Mouse (Mus musculus) gastrocnemius, adult 2 months (tissue): Measurements from ENCODE around the gene Mvd. TPM values are rescaled to one million over a fixed set of nuclear protein-coding genes. Genes with fewer than 3 reads are reported as not detected.

Source experiments
- DNase-seq: peaks from one replicate; pipeline ENCODE4 v3.0.0; 2022
- H3K27ac ChIP-seq: fragments of 200-600 bp; 2 replicates; pipeline ENCODE4 v1.8.1; 2022; ENCODE audit warnings: mild to moderate bottlenecking
- H3K4me3 ChIP-seq: fragments of 200-600 bp; 2 replicates; pipeline ENCODE4 v1.8.1; 2022; ENCODE audit warnings: mild to moderate bottlenecking, moderate library complexity
- CTCF ChIP-seq: fragments of 200-600 bp; IDR thresholded peaks from 2 replicates; pipeline ENCODE4 v1.8.1; 2022; ENCODE audit warnings: antibody characterized with exemption, mild to moderate bottlenecking, moderate library complexity
- intact Hi-C: fragments of 180-260 bp; cut with DNase I; formaldehyde crosslinking; loops from one replicate; pipeline ENCODE4 v1.15.1; 2025
- total RNA-seq, 2 experiments: library from RNA; stranded (reverse); gene quantifications; 2 replicates each; pipeline ENCODE4 v1.2.3; 2021

Gene Mvd
- total RNA-seq, 2 experiments from 2014 or later, result 5.1 to 6.4 TPM

DNA sequence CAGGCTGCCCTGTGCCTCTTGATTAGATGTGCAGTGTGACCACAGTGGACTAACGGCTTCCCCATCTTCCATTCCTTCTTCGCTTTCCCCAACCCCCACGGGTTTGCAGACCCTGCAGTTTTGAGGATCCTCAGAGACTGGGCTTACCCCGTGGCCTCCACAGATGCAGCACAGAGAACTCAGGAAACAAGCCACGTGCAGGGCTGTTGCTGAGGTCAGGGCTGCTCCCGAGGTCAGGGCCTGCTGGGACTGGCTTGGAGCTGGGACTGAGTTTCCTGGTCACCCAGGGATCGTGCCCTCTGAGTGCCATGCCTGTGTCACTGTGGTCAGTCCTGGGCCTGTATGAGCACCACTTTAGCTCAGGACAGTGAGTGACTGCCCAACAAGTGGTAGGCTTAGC lies 21.8 kb upstream of the Mvd start:
- Histone ChIP-seq H3K4me3 (no peak overlapping the region), H3K27ac (no peak overlapping the region)
- intact Hi-C loops, result no loop called here
- DNase-seq, result no peak
- no peak for TF ChIP-seq CTCF

DNA sequence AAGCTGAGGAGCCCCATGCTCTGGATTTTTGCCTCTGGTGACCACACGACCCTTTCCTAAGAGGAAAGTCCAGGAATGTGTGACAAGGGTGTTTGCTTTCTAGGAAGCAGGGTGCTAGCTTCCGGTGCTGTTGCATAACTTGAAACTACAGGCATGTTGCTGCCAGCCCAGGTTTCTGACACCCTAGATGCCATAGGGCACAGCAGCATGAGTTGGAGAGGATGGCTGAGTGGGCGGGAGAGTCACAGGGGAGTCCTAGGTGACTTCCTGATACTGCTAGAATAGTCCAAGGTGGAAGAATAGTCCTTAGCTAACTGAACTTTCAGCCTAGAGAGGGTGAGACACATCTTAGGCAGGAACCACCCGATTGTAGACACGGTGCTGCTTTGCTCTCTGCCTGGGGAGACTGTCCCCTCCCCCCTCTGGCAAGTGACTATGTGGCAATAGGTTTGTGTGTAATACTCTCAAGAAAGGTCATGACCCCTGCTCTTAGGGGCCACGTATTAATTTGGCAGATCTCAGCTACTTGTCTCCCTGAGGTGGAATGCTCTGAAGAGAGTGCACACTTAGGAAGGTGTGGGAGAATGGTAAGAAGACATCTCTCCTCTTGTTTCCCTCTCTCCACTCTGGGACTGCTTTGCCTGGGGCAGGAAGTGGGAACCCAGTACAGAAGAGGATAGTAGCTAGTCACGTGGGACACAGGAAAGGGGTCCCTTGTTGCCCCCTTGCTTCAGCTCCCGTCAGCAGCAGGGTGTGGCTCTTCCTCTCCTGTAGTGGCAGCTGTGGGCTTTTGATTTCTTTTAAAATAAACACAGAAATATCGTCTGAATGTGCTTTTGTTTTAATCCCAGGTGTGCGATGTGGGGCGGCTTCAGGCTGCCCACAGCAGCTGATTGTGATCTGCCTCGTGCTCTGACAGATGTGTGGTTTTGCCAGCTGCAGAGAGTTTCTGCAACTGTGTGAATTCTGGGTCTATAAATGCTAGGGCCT lies 20.7 kb upstream of the Mvd start:
- H3K4me3 ChIP-seq, result no peak overlapping the region
- TF ChIP-seq CTCF, result no peak
- intact Hi-C loops, result no loop called here
- no peak for DNase-seq
- no peak overlapping the region for H3K27ac ChIP-seq

DNA sequence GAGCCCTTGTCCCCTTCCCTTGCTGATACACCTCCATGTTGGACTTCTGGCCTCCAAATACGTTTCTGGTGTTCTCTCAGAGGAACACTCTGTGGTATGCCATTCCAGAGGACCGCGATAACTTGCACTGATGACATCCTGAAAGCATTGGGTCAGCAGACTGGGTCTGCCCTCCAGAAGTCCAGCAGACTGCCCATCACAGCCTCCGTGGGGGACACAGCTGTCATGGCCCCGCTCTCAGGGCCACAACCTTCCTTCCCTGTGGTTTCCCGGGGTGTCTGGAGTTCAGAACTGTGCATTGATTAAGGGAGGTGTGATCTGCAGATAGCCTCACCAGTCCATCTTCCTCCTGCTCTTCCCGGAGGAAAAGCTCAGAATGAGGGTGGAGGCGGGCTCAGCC lies 19.3 kb upstream of the Mvd start:
- no peak for DNase-seq
- Histone ChIP-seq H3K4me3 (no peak overlapping the region), H3K27ac (no peak overlapping the region)
- intact Hi-C loops, result no loop called here
- no peak for TF ChIP-seq CTCF

DNA sequence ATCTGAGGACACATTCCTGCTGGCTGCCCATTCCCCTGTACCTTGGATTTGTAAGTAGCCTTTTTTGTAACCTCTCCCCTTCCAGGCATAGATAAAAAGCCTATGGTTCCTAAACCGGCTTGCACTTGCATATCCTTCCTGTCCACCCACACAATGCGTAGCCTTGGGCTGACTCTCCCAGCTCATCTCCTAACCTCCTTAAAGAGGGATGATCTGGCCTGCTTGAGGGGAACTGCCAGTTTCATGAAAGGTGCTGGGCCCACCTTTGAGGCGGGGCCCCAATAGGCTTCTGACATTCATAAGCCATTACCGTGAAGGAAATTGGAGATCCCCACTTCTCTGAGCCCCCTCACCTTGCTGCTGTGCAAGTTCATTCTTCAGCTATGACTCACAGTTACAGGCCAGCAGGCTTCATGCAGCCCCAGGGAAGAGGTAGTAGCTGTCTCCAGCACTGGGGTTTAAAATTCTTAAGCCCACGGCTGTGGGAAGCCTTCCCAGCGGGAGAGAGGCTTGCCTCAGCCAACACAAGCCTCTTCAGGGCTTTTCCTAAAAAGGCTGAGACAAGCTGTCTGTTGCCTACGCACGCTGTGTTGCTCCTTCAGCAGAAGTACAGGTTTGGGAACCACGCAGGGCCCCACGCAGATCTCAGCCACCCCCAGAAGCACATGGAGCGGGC lies 18.4 kb upstream of the Mvd start:
- no peak overlapping the region for H3K4me3 ChIP-seq
- peak overlapping the region; percentile 89 for H3K27ac ChIP-seq
- no peak for DNase-seq
- TF ChIP-seq CTCF, result no peak
- intact Hi-C loops, result no loop called here

DNA sequence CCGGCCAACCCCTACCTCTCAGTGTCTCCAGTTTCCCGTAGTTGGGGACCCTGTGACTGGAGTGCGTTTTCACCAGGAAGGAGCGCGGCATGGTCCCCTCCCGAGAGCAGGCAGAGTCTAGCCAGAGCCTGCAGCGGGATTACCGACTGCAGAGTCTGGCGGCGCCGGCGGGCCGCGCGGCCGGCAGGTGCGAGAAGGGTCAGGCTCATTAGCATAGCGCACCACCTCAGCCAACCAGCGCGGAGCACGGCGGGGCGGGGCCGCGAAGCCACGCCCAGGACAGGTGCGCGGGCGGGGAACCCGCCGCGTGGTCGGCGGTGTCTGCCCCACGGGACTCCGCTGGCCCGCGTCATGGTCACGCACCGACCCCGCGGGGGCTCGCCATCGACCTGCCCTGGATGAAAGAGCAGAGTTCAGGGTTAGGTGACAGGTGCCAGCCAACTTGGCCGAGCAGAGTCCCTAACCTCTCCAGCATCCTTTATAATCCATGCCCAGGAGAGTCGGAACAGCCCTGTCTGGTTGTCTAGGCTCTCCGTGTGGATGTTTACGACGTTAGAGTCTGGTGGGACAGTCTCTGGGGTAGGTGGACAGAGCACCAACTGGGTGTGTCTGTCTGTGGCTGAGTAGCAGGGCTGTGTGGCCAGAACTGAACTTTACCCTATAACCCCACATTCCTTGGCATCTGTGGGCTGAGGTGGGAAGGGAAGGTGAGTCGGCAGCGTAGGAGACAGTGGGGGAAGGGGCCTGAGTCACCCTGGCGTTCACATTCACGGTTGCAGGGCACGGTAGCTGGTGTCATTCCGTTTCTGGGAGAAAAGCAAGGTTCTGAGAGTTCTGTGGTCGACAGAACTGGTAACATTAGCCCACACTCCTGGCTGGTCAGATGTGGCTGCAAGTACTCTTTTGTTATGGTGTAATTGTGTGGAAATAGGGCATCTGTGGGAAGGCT lies 17.6 kb upstream of the Mvd start, which contains the start of gene Snai3:
TSS of gene Snai3 (minus strand) at position 210 of the 949 bp plus-strand sequence.
- peak within 1 kb of the TSS; percentile 72 for H3K4me3 ChIP-seq
- DNase-seq, result peak; percentile 89
- intact Hi-C loops, result no loop called here
- TF ChIP-seq CTCF, result no peak
- peak within 1 kb of the TSS; percentile 89 for H3K27ac ChIP-seq

DNA sequence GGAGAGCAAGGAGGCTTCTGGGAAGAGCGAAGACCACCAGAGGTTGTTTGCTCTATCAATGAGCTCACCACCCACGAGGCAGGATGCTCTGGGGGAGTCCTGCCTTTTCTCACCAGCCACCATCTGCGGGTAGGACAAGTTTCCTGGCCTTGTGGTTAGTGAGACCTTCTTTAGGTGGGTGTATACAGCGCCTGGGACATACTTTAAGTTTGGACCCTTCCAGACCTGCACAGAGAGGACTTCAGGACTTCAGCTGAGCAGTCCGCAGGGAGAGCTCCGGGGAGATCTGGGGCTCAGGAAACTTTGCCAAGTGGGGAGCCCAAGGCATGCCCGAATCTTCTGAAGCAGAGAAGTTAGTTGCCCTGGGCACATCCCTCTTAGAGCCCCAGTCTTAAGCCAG lies 16.8 kb upstream of the Mvd start:
- intact Hi-C loops, result no loop called here
- DNase-seq, result no peak
- no peak for TF ChIP-seq CTCF
- peak overlapping the region; percentile 72 for H3K4me3 ChIP-seq
- peak overlapping the region; percentile 89 for H3K27ac ChIP-seq

DNA sequence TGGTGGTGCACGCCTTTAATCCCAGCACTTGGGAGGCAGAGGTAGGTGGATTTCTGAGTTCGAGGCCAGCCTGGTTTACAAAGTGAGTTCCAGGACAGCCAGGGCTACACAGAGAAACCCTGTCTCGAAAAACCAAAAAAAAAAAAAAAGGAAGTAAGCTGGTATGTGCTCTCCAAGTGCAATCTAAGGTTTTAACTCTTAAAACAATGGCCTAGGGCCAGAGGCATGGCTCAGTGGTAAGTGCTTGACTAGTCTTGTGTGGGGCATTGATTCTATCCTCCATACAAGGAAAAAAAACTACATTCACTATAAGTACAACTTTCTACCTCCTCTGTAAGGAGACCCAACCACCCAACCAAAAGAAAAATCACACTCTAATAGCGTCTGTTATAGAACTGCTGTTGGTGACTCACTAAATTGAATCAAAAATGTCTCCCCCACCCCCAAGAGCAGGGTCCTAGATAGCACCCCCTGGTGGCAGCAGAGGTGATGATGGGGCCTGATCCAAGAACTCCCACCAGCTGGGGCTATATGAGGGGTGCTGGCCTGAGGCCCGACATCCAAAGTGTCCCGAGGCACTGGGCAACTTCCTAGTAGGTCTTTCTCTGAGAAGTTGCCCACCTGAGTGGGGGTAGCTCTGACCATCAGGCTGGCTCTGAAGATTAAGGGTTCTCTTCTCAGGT lies 16.1 kb upstream of the Mvd start:
- H3K27ac ChIP-seq, result peak overlapping the region; percentile 89
- intact Hi-C loops, result no loop called here
- peak overlapping the region; percentile 72 for H3K4me3 ChIP-seq
- TF ChIP-seq CTCF, result peak; percentile 51
- DNase-seq, result peak; percentile 44

DNA sequence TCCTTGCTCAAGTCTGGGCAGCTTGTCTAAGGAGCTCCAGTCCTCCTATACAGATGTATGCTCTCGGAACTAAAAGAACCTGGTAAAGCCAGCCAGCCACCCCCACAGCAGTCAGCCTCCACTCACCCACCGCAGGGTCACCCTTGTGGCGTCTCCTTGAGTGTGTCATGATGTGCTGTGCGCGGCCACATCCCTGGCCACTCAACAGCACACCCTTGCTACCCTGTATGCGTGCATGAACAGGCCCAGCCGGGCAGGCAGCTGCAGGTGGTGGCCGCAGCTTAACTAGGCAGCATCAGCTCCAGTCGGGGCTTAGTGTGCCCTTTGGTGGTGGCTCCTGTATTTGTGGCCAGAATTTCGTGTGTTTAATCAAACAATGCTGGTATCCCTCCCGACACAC lies 13.9 kb upstream of the Mvd start:
- TF ChIP-seq CTCF, result no peak
- no peak for DNase-seq
- H3K27ac ChIP-seq, result no peak overlapping the region
- intact Hi-C loops, result no loop called here
- no peak overlapping the region for H3K4me3 ChIP-seq

DNA sequence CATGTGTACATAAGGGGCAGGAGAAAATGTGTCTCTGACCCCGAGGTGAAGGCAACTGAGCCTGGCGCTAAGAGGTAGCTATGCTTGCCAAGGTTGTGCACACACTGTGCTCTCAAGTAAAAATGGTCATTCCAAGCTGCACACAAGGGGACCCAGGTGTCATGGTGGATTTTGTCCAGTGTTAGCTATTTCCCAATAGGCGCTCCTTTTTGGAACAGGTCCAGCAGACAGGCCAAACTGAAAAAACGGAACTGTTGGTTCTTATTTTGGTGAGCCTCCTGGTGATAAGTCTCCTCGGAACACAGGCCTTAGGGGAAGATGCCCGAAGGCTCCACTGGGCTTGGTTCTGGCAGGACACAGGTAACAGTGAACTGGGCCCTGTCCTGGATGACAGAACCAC lies 11.2 kb upstream of the Mvd start:
- H3K27ac ChIP-seq, result no peak overlapping the region
- no peak for TF ChIP-seq CTCF
- DNase-seq, result no peak
- H3K4me3 ChIP-seq, result no peak overlapping the region
- intact Hi-C loops, result no loop called here

DNA sequence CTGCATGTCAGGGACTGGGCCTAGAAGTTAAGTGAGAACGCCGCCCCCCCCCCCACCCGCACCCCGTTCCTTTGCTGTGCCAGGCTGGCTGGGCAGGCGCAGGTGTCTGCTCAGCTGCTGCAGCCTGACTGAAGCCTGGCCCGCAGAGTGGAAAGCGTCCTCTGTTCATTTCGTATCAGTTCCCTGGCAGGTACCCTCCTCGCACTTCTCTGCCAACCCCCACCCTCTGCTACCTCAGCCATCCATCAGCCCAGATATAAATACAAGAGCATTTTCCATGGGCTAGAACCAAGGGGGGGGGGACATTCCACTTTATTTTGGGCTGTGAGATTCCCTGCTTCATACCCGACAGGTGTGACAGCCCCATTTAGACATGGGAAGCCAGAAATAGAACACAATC lies 8.9 kb upstream of the Mvd start:
- no peak for TF ChIP-seq CTCF
- DNase-seq, result peak; percentile 76
- H3K4me3 ChIP-seq, result no peak overlapping the region
- H3K27ac ChIP-seq, result peak overlapping the region; percentile 90
- intact Hi-C loops, result no loop called here

DNA sequence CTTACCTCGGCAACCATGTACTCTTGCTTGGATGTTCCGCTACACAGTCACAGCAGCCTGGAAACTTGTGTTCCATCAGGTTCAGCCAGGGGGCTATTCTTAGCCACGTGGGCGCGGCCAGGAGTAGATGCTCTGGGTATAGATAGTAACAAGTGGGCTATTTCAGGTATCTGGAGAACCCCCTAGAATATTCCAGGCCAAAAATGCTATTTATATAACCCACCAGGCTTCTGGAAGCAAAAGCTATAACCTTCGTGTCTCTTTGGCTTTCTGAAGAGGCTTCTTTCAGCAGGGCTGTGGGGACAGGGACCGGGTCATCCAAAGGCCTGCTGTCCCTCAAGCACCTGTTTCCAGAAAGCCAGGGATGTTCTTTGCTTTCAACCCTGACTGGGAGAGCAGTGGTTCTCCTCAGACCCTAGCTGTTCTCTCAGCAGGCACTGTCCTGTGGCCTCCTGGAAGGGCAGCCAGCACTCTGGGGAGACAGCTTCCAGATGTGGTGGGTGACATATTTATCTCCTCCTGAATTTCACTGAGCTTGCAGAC lies 8.0 kb upstream of the Mvd start:
- peak; percentile 83 for DNase-seq
- Histone ChIP-seq H3K4me3 (no peak overlapping the region), H3K27ac (peak overlapping the region; percentile 90)
- intact Hi-C loops, result no loop called here
- peak; percentile 26; the same call in 1 of the 2 replicates for TF ChIP-seq CTCF
